Mouse (Mus musculus): Measurements from ENCODE around the gene I830077J02Rik.

GRCm38 (mm10) chr3:105929821-105930220, 2.6 kb downstream of the I830077J02Rik start:
- TF ChIP-seq POLR2A (IDR thresholded peaks at IDR 0.05; ENCODE audit: control insufficient read depth in 1 of 2, insufficient read depth in 1 of 2, low read depth in 1 of 2, low read length in 2 of 2, poor library complexity in 1 of 2) = no peak
- TF ChIP-seq ETS1 (IDR thresholded peaks at IDR 0.05; ENCODE audit: low read depth, low read length) = no peak
- no peak for TF ChIP-seq GATA1 (IDR thresholded peaks at IDR 0.05; ENCODE audit: low read depth, low read length)
- no peak for TF ChIP-seq CTCF (IDR thresholded peaks at IDR 0.05 in 2 of 3, conservative IDR thresholded peaks at IDR 0.05 in 1 of 3; ENCODE audit: control insufficient read depth in 1 of 3, insufficient read depth in 1 of 3, low read depth in 2 of 3, low read length in 3 of 3, poor library complexity in 1 of 3, severe bottlenecking in 1 of 3)
- TF ChIP-seq CHD2 (IDR thresholded peaks at IDR 0.05; ENCODE audit: low read length) = no peak
- no peak for TF ChIP-seq TBP (IDR thresholded peaks at IDR 0.05; ENCODE audit: low read depth, low read length)
- no peak for TF ChIP-seq EP300 (IDR thresholded peaks at IDR 0.05; ENCODE audit: low read depth in 1 of 2, low read length in 2 of 2)
- no peak for TF ChIP-seq HCFC1 (IDR thresholded peaks at IDR 0.05; ENCODE audit: low read depth, low read length)
- no peak for TF ChIP-seq RAD21 (IDR thresholded peaks at IDR 0.05; ENCODE audit: low read depth, low read length)

Measured in MEL (cell line).